Mouse (Mus musculus): ENCODE data around the gene Bcl2l13. TPM values are rescaled to one million over a fixed set of nuclear protein-coding genes. Genes with fewer than 3 reads are reported as not detected.
A peak's percentile ranks its signal among the peaks of the same experiment; 100 is the strongest.

The Bcl2l13 gene
- 48.0 and 49.9 TPM in 2 replicates for total RNA-seq (2012; rRNA removed)
- polyA plus RNA-seq (2012; ENCODE audit: insufficient read depth in 1 of 2, insufficient read length in 2 of 2, low read depth in 1 of 2, low replicate concordance in 2 of 2, missing spikeins in 1 of 2), result 10 to 100 TPM in 1 of 2 experiments, not detected in 1; 43.7 TPM

- Histone ChIP-seq H3K27ac (ENCODE audit: control insufficient read depth, low read depth, low read length) (peak within 1 kb of the TSS; percentile 99), H3K36me3 (ENCODE audit: control insufficient read depth in 1 of 2, insufficient read depth in 2 of 2, low read length in 2 of 2) (peaks cover 7 to 47% of the 10 kb centered on the region in 2 experiments), H3K9me3 (replicated peaks; ENCODE audit: insufficient read depth, low read length) (no peaks in the 10 kb centered on the region), H3K4me3 (ENCODE audit: control insufficient read depth in 1 of 2, insufficient read depth in 1 of 2, low read depth in 2 of 2, low read length in 2 of 2) (peak within 1 kb of the TSS; percentile 75 to 99), H3K9ac (ENCODE audit: control insufficient read depth, low read depth, low read length, poor library complexity, severe bottlenecking) (peak within 1 kb of the TSS; percentile 98), H3K4me1 (ENCODE audit: control insufficient read depth in 1 of 2, insufficient read depth in 2 of 2, low read length in 2 of 2) (peaks cover 20 to 30% of the 10 kb centered on the region in 2 experiments), H3K27me3 (ENCODE audit: control insufficient read depth in 1 of 2, insufficient read depth in 2 of 2, low read length in 2 of 2) (no peaks in the 10 kb centered on the region), H3K79me2 (ENCODE audit: control insufficient read depth, insufficient read depth, low read length, poor library complexity) (peaks cover 41% of the 10 kb centered on the region)
- peak; percentile 95 for DNase-seq (ENCODE audit: low read depth, low spot score)
- no peak for TF ChIP-seq ZC3H11A (IDR thresholded peaks at IDR 0.05; ENCODE audit: low read depth, low read length)
- TF ChIP-seq BHLHE40 (IDR thresholded peaks at IDR 0.05; ENCODE audit: borderline replicate concordance, low read depth, low read length), result no peak; the same call in 1 of the 2 replicates
- TF ChIP-seq MXI1 (IDR thresholded peaks at IDR 0.05; ENCODE audit: low read depth, low read length), result peak; percentile 89
- TF ChIP-seq TCF12 (IDR thresholded peaks at IDR 0.05; ENCODE audit: low read depth, low read length), result peak; percentile 83
- TF ChIP-seq ETS1 (IDR thresholded peaks at IDR 0.05; ENCODE audit: low read depth, low read length), result peak; percentile 84
- TF ChIP-seq USF1 (IDR thresholded peaks at IDR 0.05; ENCODE audit: low read depth, low read length), result peak; percentile 30; the same call in 1 of the 2 replicates
- 0 out of 2 replicates have a peak, but pooled peaks have one; percentile 52 for TF ChIP-seq MAFK (IDR thresholded peaks at IDR 0.05; ENCODE audit: borderline replicate concordance, low read depth, low read length)
- TF ChIP-seq SIN3A (IDR thresholded peaks at IDR 0.05; ENCODE audit: low read length), result peak; percentile 40
- TF ChIP-seq MAZ (IDR thresholded peaks at IDR 0.05; ENCODE audit: low read depth, low read length), result peak; percentile 63; the same call in 1 of the 2 replicates
- 0 out of 2 replicates have a peak, but pooled peaks have one; percentile 37 for TF ChIP-seq GABPA (IDR thresholded peaks at IDR 0.05; ENCODE audit: low read depth, low read length)
- TF ChIP-seq MEF2A (IDR thresholded peaks at IDR 0.05; ENCODE audit: extremely low read depth, insufficient replicate concordance, low read depth, low read length, poor library complexity, severe bottlenecking), result no peak
- TF ChIP-seq CHD1 (IDR thresholded peaks at IDR 0.05; ENCODE audit: low read depth, low read length), result peak; percentile 79; the same call in 1 of the 2 replicates
- TF ChIP-seq HCFC1 (IDR thresholded peaks at IDR 0.05; ENCODE audit: low read depth, low read length), result peak; percentile 82
- TF ChIP-seq EP300 (IDR thresholded peaks at IDR 0.05; ENCODE audit: low read depth in 1 of 2, low read length in 2 of 2), result peak; percentile 51 to 59; a peak in 3 of 4 replicates
- TF ChIP-seq ZNF384 (IDR thresholded peaks at IDR 0.05; ENCODE audit: low read depth, low read length), result peak; percentile 43; the same call in 1 of the 2 replicates
- TF ChIP-seq JUND (IDR thresholded peaks at IDR 0.05; ENCODE audit: low read depth, low read length), result no peak
- TF ChIP-seq TBP (IDR thresholded peaks at IDR 0.05; ENCODE audit: low read depth, low read length), result peak; percentile 88
- peak; percentile 74 for TF ChIP-seq NELFE (IDR thresholded peaks at IDR 0.05; ENCODE audit: low read depth, low read length)
- no peak for TF ChIP-seq ZKSCAN1 (IDR thresholded peaks at IDR 0.05; ENCODE audit: low read depth, low read length)
- TF ChIP-seq MAX (IDR thresholded peaks at IDR 0.05; ENCODE audit: low read length), result peak; percentile 64
- no peak for TF ChIP-seq UBTF (IDR thresholded peaks at IDR 0.05; ENCODE audit: borderline replicate concordance, insufficient read depth, low read depth, low read length)
- no peak for TF ChIP-seq SMC3 (IDR thresholded peaks at IDR 0.05; ENCODE audit: low read depth, low read length)
- TF ChIP-seq TAL1 (IDR thresholded peaks at IDR 0.05; ENCODE audit: low read length), result peak; percentile 41; the same call in 1 of the 2 replicates
- peak; percentile 79 for TF ChIP-seq POLR2AphosphoS2 (IDR thresholded peaks at IDR 0.05; ENCODE audit: low read length)
- TF ChIP-seq POLR2A (IDR thresholded peaks at IDR 0.05; ENCODE audit: control insufficient read depth in 1 of 2, insufficient read depth in 1 of 2, low read depth in 1 of 2, low read length in 2 of 2, poor library complexity in 1 of 2), result peak; percentile 77 to 94
- no peak; the same call in 1 of the 2 replicates for TF ChIP-seq MYC (IDR thresholded peaks at IDR 0.05; ENCODE audit: low read depth, low read length)
- TF ChIP-seq CHD2 (IDR thresholded peaks at IDR 0.05; ENCODE audit: low read length), result no peak
- TF ChIP-seq RCOR1 (IDR thresholded peaks at IDR 0.05; ENCODE audit: low read depth, low read length), result peak; percentile 54
- TF ChIP-seq CTCF (IDR thresholded peaks at IDR 0.05 in 2 of 3, conservative IDR thresholded peaks at IDR 0.05 in 1 of 3; ENCODE audit: control insufficient read depth in 1 of 3, insufficient read depth in 1 of 3, low read depth in 2 of 3, low read length in 3 of 3, poor library complexity in 1 of 3, severe bottlenecking in 1 of 3), result peak in 1 of 3 experiments; percentile 8; a peak in 1 of 6 replicates
- TF ChIP-seq ZMIZ1 (IDR thresholded peaks at IDR 0.05; ENCODE audit: low read depth, low read length), result peak; percentile 91; the same call in 1 of the 2 replicates
- TF ChIP-seq POLR2AphosphoS5 (IDR thresholded peaks at IDR 0.05; ENCODE audit: borderline replicate concordance, low read depth, low read length), result no peak
- peak; percentile 94 for TF ChIP-seq ELF1 (IDR thresholded peaks at IDR 0.05; ENCODE audit: low read depth, low read length)
- no peak for TF ChIP-seq USF2 (IDR thresholded peaks at IDR 0.05; ENCODE audit: borderline replicate concordance in 1 of 2, insufficient read depth in 1 of 2, low read depth in 1 of 2, low read length in 2 of 2)
- TF ChIP-seq KAT2A (conservative IDR thresholded peaks at IDR 0.05; ENCODE audit: low read depth, low read length), result peak; percentile 42; the same call in 1 of the 2 replicates
Observed at GRCm38 (mm10) chr6:120835474-120836374, at the start of gene Bcl2l13. TSS of gene Bcl2l13 (plus strand) at chr6:120836212.

Measured in MEL (cell line).